Mouse (Mus musculus): ENCODE data around the gene Ubxn4. TPM values are rescaled to one million over a fixed set of nuclear protein-coding genes. Genes with fewer than 3 reads are reported as not detected.

The Ubxn4 gene
- polyA plus RNA-seq, 1 experiment from 2014 or later = 74.7 TPM

DNA sequence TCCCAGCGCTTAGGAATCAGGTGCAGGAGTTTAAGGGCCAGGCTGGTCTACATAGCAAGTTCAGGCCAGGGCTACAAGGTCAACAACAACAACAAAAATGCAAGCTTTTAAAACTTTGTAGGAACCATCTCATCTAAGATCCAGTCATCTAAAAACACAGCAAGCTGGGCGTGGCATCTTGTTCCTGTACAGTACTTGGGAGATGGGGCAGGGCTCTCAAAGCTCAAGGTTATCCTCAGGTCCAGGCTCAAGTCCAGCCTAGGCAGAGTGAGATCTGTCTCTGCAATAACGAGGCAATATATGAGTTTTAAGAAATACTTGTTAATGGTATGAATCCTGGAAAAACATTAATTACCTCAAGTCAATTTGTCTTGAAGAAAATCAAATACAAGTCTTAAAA, 34.8 kb downstream of the Ubxn4 start:
- Histone ChIP-seq H3K27me3 (no peaks in the 10 kb centered on the region), H3K27ac (replicated peaks) (no peak overlapping the region), H3K4me2 (no peak overlapping the region), H3K4me1 (replicated peaks) (no peaks in the 10 kb centered on the region), H3K9me3 (no peaks in the 10 kb centered on the region), H3K36me3 (peaks cover 72% of the 10 kb centered on the region), H3K9ac (no peak overlapping the region), H3K4me3 (no peak overlapping the region)
- no peak for ATAC-seq (ENCODE audit: low FRiP score, low read depth)
- WGBS = 98% methylated on average over 3 of the region's 3 CpGs

DNA sequence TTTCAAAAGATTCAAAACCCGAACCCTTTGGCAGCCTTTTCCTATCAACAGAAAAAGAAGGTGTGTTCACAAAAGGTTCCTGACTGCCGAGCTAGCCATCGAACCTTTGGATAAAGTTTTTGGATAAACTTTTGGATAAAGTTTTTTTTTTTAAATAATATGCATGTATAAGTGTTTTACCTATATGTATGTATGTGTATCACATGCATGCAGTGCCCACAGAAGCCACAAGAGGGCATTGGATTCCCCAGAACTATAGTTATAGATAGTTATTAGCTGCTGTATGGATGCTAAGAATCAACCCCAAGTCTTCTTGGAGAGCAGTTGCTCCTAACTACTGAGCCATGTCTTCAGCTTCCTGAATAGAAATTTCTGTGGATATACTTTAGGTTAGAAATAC, 38.0 kb downstream of the Ubxn4 start:
- no peak overlapping the region for H3K4me2 ChIP-seq
- no peak overlapping the region for H3K27ac ChIP-seq (replicated peaks)
- no peak overlapping the region for H3K4me3 ChIP-seq
- no peak overlapping the region for H3K9ac ChIP-seq
- H3K4me1 ChIP-seq (replicated peaks) = no peaks in the 10 kb centered on the region
- H3K9me3 ChIP-seq = no peaks in the 10 kb centered on the region
- H3K36me3 ChIP-seq = peaks cover 43% of the 10 kb centered on the region
- ATAC-seq (ENCODE audit: low FRiP score, low read depth) = no peak
- H3K27me3 ChIP-seq = no peaks in the 10 kb centered on the region
- over 99% methylated on average over 3 of the region's 3 CpGs for WGBS

- H3K36me3 ChIP-seq = peaks cover 31% of the 10 kb centered on the region
- WGBS = 95% methylated on average over 3 of the region's 3 CpGs
These were observed 39.2 kb downstream of the Ubxn4 start for GRCm38 (mm10) chr1:128282924-128283323.

DNA sequence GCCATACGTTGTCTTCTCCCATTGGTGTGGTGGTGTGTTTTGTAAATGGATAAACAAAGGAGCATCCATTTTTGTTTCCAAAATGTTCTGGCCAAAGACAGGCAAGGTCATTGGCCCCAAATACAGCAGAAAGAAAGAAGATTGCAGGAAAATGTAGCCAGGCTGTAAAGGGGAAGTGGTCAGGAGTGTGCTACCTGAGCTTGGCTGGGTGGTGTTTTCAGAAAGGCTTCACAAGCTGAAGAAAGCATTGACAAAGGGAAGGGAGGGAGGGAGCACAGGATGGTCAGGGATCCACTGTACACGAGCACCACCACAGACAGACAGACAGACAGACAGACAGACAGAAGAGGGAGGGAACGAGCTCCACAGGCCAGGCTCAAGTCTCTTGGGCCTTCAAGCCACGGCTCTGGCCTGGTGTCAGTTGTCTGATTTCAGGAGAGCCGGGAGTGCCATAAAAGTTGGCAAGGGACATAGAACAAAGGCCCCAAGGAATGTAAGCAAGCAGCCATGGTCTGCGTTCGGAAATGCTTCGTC, 40.5 kb downstream of the Ubxn4 start:
- H3K4me1 ChIP-seq (replicated peaks) = no peaks in the 10 kb centered on the region
- 92% methylated on average over 8 of the region's 8 CpGs for WGBS

More at GRCm38 (mm10) chr1:128282924-128283323, 39.2 kb downstream of the Ubxn4 start:
- Histone ChIP-seq H3K4me1 (replicated peaks) (no peaks in the 10 kb centered on the region), H3K9me3 (no peaks in the 10 kb centered on the region), H3K4me2 (no peak overlapping the region), H3K27me3 (no peaks in the 10 kb centered on the region), H3K9ac (no peak overlapping the region), H3K4me3 (no peak overlapping the region), H3K27ac (replicated peaks) (no peak overlapping the region)
- ATAC-seq (ENCODE audit: low FRiP score, low read depth) = no peak

GRCm38 (mm10) chr1:128285136-128285535, 41.4 kb downstream of the Ubxn4 start:
- Histone ChIP-seq H3K4me3 (no peak overlapping the region), H3K36me3 (peaks cover 14% of the 10 kb centered on the region), H3K4me2 (no peak overlapping the region), H3K27ac (replicated peaks) (no peak overlapping the region), H3K27me3 (no peaks in the 10 kb centered on the region), H3K9me3 (no peaks in the 10 kb centered on the region), H3K9ac (no peak overlapping the region), H3K4me1 (replicated peaks) (no peaks in the 10 kb centered on the region)
- no peak for ATAC-seq (ENCODE audit: low FRiP score, low read depth)
- 61% methylated on average over 9 of the region's 9 CpGs for WGBS

More for the DNA sequence above, 40.5 kb downstream of the Ubxn4 start:
- Histone ChIP-seq H3K9ac (no peak overlapping the region), H3K27me3 (no peaks in the 10 kb centered on the region), H3K4me3 (no peak overlapping the region), H3K4me2 (no peak overlapping the region), H3K27ac (replicated peaks) (no peak overlapping the region), H3K9me3 (no peaks in the 10 kb centered on the region), H3K36me3 (peaks cover 24% of the 10 kb centered on the region)
- no peak for ATAC-seq (ENCODE audit: low FRiP score, low read depth)

GRCm38 (mm10) chr1:128290295-128290694, 46.5 kb downstream of the Ubxn4 start:
- WGBS = 80% methylated on average over 5 of the region's 5 CpGs
- H3K9me3 ChIP-seq = no peaks in the 10 kb centered on the region
- H3K4me2 ChIP-seq = no peak overlapping the region
- no peak for ATAC-seq (ENCODE audit: low FRiP score, low read depth)
- H3K27me3 ChIP-seq = no peaks in the 10 kb centered on the region
- no peaks in the 10 kb centered on the region for H3K36me3 ChIP-seq
- no peak overlapping the region for H3K27ac ChIP-seq (replicated peaks)
- H3K4me1 ChIP-seq (replicated peaks) = no peaks in the 10 kb centered on the region
- H3K9ac ChIP-seq = no peak overlapping the region
- H3K4me3 ChIP-seq = no peak overlapping the region

DNA sequence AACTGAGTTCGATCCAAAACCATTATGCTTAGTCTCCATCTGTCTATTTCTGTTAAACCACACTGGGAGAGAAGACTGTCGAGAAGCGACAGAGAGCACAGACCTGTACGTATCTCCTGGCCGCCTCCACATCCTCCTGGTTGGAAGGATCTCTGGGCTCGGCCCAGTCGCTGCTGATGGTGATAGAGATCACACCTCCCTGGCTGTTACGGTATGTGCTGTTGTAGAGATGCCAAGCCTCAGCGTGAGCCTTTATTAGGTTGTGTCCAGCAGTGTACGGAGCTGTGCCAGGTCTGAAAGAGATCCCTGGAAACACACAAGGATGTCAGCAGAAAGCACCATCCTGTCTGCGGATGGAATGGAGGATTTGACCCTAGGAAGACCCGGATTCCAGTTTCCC, 49.8 kb downstream of the Ubxn4 start:
- H3K27me3 ChIP-seq = no peaks in the 10 kb centered on the region
- no peaks in the 10 kb centered on the region for H3K9me3 ChIP-seq
- H3K4me1 ChIP-seq (replicated peaks) = no peaks in the 10 kb centered on the region
- 85% methylated on average over 12 of the region's 12 CpGs for WGBS
- no peak overlapping the region for H3K4me2 ChIP-seq
- no peaks in the 10 kb centered on the region for H3K36me3 ChIP-seq
- no peak overlapping the region for H3K4me3 ChIP-seq
- no peak overlapping the region for H3K9ac ChIP-seq
- no peak for ATAC-seq (ENCODE audit: low FRiP score, low read depth)
- no peak overlapping the region for H3K27ac ChIP-seq (replicated peaks)

DNA sequence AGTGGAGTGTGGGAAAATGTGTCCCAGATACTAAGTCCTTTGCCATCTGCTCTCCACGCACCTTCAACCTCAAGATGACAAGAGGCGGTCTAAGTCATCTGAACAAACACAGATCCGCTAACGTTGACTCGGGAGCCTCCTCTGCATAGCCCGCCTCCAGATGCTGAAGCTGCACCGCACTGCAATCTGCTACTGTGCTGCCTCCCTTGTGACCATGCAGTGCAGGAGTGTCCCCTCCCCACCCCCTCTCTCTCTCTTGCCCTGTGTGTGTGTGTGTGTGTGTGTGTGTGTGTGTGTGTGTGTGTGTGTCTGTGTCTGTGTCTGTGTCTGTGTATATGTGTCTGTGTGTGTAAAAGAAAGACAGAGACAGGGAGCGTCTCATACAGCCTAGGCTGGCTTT, 51.5 kb downstream of the Ubxn4 start:
- H3K9ac ChIP-seq = no peak overlapping the region
- ATAC-seq (ENCODE audit: low FRiP score, low read depth) = 0 out of 2 replicates have a peak, but pooled peaks have one; percentile 42
- H3K4me1 ChIP-seq (replicated peaks) = no peaks in the 10 kb centered on the region
- no peaks in the 10 kb centered on the region for H3K9me3 ChIP-seq
- H3K4me2 ChIP-seq = no peak overlapping the region
- H3K27ac ChIP-seq (replicated peaks) = no peak overlapping the region
- no peaks in the 10 kb centered on the region for H3K27me3 ChIP-seq
- no peak overlapping the region for H3K4me3 ChIP-seq
- no peaks in the 10 kb centered on the region for H3K36me3 ChIP-seq
- 81% methylated on average over 8 of the region's 8 CpGs for WGBS

DNA sequence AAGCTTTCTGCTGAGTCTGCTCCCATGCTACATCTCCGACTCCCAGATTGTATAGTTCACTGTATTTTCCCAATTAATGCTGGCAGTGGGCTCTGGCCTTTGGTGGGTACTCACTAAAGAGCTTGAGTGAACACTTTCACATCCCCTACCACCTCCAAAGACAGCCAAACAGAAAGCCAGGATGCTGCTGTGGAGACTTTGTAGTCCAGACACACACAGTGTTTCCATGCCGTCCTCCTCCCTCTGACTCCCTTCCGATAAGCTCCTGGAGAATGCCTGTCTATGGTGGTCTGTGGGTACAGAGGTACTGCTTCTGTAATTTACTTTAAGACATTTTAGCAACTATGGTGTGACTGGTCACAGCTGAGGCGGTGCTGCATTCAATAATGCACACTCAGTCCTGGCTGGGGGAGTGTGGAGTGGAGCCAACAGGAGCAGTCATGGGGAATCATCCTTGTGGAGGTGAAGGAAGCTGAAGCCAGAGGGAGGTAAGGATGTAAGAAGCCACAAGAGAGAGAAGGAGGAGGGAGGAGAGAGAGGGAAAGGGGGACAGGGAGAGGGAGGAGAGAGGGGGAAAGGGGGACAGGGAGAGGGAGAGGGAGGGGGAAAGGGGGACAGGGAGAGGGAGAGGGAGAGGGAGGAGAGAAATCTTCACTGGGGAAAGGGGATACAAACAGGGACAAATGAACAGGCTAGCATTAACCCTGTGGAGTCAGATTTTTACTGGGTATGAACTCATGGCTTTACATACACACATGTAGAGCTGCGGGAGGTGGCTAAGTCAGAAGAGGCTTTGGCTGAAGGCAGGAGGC, 52.2 kb downstream of the Ubxn4 start:
- peak; percentile 36; the same call in 1 of the 2 replicates for ATAC-seq (ENCODE audit: low FRiP score, low read depth)
- 67% methylated on average over 5 of the region's 5 CpGs for WGBS
- Histone ChIP-seq H3K4me2 (no peak overlapping the region), H3K9ac (no peak overlapping the region), H3K27ac (replicated peaks) (no peak overlapping the region), H3K27me3 (no peaks in the 10 kb centered on the region), H3K9me3 (no peaks in the 10 kb centered on the region), H3K4me1 (replicated peaks) (no peaks in the 10 kb centered on the region), H3K36me3 (no peaks in the 10 kb centered on the region), H3K4me3 (no peak overlapping the region)

- H3K4me3 ChIP-seq = no peak overlapping the region
- no peak overlapping the region for H3K27ac ChIP-seq (replicated peaks)
- H3K4me2 ChIP-seq = peak overlapping the region; percentile 21; the same call in 1 of the 2 replicates
- no peaks in the 10 kb centered on the region for H3K9me3 ChIP-seq
- H3K4me1 ChIP-seq (replicated peaks) = no peaks in the 10 kb centered on the region
- no peaks in the 10 kb centered on the region for H3K36me3 ChIP-seq
- H3K27me3 ChIP-seq = no peaks in the 10 kb centered on the region
- no peak overlapping the region for H3K9ac ChIP-seq
- 71% methylated on average over 16 of the region's 16 CpGs for WGBS
- ATAC-seq (ENCODE audit: low FRiP score, low read depth) = peak; percentile 69
These were observed 60.1 kb downstream of the Ubxn4 start for GRCm38 (mm10) chr1:128303900-128304299.

GRCm38 (mm10) chr1:128309043-128309442, 65.3 kb downstream of the Ubxn4 start:
- no peak overlapping the region for H3K4me2 ChIP-seq
- WGBS = 82% methylated on average over 3 of the region's 3 CpGs
- no peak overlapping the region for H3K9ac ChIP-seq
- H3K4me1 ChIP-seq (replicated peaks) = no peaks in the 10 kb centered on the region
- no peaks in the 10 kb centered on the region for H3K36me3 ChIP-seq
- no peak overlapping the region for H3K27ac ChIP-seq (replicated peaks)
- H3K4me3 ChIP-seq = no peak overlapping the region
- no peak; the same call in 1 of the 2 replicates for ATAC-seq (ENCODE audit: low FRiP score, low read depth)
- no peaks in the 10 kb centered on the region for H3K9me3 ChIP-seq
- H3K27me3 ChIP-seq = no peaks in the 10 kb centered on the region

- Histone ChIP-seq H3K27ac (replicated peaks) (no peak overlapping the region), H3K4me1 (replicated peaks) (no peaks in the 10 kb centered on the region), H3K9me3 (no peaks in the 10 kb centered on the region), H3K36me3 (no peaks in the 10 kb centered on the region), H3K27me3 (no peaks in the 10 kb centered on the region), H3K9ac (no peak overlapping the region), H3K4me3 (no peak overlapping the region), H3K4me2 (no peak overlapping the region)
- ATAC-seq (ENCODE audit: low FRiP score, low read depth) = no peak
- WGBS = 80% methylated on average over 4 of the region's 4 CpGs
These were observed 70.9 kb downstream of the Ubxn4 start for GRCm38 (mm10) chr1:128314665-128315064.

All from hindbrain, embryonic 15.5 days (tissue).